Mouse (Mus musculus) frontal cortex, postnatal 10 days (tissue): ENCODE data around the gene Rpl27a.
A peak's percentile ranks its signal among the peaks of the same experiment; 100 is the strongest.

Experiments
- DNase-seq, 2 experiments: peaks; one replicate each; pipeline ENCODE4 v3.0.0; 2022; ENCODE audit warnings: low spot score in 2 of 2, mixed read lengths in 1 of 2

The Rpl27a gene

DNA sequence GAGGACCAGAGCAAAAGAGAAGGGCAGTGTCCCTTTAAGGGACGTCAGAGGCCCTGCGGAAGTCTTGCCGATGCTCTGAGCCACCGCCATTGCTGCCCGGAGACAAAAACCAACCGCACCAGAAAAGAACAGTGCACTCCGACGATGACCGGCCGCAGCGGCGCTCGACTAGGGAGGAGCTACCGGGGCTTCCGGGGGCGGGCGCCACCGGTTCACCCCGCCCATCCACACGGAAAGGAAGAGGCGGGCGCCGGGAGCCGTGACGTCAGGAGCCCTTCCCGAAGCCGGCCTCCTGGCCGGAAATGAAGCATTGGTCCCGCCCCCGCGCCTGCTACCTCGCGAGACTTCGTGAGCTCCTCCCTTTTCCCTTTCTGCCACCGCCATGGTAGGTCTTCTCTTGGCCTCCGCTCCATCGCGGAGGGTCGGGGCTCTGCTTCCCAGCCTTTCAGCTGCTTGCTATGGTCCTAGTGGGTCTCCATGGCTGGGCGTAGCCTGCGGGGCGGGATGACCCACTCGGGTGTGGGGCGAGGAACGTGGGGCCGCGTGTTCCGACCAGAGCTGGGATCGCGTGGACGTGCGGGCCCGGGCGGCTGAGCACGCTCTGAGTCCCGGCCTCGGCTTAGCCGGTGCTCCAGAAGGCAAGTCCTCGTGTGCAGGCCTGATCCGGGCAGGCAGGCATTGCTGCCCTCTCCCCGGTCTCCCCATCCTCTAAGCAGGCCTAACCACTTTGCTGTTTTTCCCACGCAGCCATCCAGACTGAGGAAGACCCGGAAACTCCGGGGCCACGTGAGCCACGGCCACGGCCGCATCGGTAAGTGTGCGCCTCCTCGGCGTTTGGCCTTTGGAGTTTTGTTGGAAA, at the start of gene Rpl27a:
Rpl27a (plus strand) TSS at position 310 of the 859 bp plus-strand sequence.
- DNase-seq, result peak; percentile 98

GRCm38 (mm10) chr7:109470700-109471099, 48.2 kb upstream of the Rpl27a start:
- no peak for DNase-seq

- no peak for DNase-seq
These were observed 41.0 kb upstream of the Rpl27a start for GRCm38 (mm10) chr7:109477926-109478325.

- peak in 1 of 2 experiments; percentile 14 for DNase-seq
These were observed 38.2 kb upstream of the Rpl27a start for GRCm38 (mm10) chr7:109480765-109481197.

DNA sequence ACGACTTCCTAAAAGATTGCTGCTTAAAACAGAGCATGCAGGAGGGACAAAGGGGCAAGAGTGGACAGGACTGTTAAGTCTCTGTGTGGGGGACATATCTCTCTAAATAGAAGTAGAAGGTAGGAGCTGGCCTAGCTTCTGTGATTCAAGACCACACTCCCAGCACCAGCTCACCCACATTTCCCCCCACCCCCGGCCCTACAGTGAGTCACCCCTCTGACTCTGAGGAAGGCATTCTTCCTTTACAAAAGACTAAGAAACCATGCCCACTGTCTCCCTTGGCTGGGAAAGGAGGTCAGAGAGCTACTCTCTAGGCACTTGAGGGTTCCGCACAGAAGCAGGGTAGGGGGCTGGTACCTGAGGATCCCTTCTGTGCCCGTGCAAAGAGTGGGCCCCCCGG, 34.7 kb upstream of the Rpl27a start:
- no peak for DNase-seq

DNA sequence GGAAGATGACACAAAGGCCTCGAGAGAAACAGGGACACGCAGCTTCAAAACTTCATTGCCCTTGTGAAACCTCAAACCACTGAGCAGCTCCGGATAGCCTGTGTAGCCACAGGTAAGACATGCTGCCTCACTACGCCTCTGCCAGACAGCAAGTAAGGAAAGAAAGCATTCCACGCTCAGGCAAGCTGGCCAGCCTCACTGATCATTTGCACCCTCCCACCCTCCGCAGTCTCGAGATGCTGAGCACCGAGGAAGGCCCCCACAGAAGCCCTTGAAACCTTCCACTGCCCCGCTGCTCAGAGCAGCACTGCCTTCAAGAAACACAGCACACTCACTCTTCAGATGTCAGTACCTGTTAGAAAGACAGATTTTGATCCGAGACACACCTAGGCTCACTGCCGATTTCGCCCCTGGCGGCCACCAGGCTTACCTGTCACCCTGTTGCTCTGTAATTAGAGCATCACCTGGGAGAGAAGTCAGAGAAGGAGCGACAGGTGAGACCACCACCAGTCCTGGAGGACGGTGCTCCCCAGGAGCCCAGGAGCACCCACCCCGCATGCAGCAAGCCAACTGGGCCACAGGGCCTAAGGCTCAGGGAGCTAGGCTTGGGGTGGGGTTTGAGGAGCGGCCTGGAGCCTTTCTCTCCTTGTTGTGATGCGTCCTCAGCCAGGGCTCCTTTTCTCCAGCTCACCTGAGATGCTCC, 26.2 kb upstream of the Rpl27a start:
- no peak for DNase-seq

DNA sequence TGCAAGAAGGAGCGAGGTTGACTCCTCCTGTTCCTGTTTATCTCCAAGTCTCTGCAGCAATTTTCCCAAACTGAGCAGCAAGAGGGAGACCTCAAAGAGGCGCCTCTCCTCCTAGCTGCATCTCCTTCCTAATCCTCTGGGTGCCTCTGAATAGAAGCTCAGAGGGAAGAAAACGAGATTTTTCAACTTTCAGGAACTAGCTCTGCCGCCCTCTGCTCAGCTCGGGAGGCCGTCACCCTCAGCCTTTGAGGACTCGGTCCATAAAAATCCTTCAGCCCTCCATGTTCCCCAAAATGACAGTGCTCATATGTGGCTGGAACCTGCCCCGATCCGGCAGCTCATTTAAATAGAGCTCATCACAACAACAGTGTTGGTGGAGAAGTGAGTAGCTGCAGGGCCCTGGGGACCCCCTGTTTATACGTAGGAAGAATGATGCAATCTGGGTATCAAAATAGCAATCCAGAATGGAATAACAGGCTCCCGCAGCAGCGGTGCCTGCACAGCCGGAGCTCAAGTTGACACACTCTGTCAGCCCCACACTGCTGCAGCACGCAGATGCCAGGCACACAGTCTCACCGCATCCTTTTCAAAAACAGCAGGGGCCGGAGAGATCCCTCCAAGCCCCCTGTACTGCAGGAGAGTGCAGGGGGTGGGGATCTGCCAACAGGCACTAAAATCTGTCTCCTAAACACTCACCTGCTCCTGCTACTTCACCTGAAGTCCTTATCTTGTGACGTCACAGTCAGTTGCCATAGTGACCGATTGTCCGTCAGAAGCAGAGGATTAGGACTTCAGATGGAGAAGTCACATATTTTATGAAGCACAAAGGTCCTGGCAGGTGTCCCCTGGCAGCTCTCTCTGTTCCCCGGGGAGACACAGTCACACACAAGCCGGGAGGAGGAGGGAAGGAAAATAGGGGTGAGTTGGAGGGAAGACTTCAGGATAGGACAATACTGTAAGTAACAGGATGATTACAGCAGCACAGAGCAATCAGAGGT, 25.3 kb upstream of the Rpl27a start:
- DNase-seq, result peak in 1 of 2 experiments; percentile 23

- no peak for DNase-seq
These were observed 21.4 kb upstream of the Rpl27a start for GRCm38 (mm10) chr7:109497507-109497906.

DNA sequence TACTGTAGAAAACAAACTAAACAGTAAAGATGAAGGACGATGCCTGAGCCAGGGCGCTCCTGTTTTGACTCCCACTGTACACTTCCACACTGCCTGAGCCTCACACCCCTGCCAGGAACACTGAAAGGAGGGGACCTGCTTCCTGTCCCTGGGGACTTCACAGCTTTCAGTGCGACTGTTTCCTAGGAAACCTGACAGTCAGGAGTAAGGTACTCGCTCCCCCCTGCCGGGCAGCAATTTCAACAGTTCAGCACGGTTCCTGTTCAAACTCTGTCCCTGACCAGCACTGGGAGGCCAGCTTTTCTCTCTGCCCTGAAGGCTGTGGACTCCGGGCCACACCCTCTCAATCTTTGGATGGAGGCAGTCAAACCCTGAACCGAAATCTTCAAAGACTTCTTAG, 11.8 kb upstream of the Rpl27a start:
- DNase-seq, result no peak

DNA sequence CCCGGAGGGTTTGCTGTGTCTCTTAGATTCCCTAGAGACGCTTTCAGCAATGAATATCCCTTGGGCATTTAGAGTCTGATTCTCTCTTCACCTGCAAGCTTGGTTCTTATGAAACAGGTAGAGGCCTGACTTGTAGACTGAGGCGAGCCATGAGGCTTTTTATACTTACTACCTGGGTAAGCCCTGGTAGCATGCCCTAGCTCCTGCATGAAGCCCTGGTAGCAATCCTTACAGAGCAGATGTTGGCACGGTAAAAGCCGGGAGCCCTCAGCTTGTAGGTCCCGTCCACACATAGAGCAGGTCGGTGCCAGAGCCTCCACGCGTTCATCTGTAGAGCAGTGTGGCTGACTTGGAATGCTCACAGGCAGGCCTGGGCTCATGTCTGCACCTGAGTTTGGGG, 11.4 kb upstream of the Rpl27a start:
- DNase-seq, result no peak

GRCm38 (mm10) chr7:109508034-109508433, 10.9 kb upstream of the Rpl27a start, which contains the start of gene Trim66:
TSS of gene Trim66 (minus strand) at chr7:109508134.
- DNase-seq, result no peak

DNA sequence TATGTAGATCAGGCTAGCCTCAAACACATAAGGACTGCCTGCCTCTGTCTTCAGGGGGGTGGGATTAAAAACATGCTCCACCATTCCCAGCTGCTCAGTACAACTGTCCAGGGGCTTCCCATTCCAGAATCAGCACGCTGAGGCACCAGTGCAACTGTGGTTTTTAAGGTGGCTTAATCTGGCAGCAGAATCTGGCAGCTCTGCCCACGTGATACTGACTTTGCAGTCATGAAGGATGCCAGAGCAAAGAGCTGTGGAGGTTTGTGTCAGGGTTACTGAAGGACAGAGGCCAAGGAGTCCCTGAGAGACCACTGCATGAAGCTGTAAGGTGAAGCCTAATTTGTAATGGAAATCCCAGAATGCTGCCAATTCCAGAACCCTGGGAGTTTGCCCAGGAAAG, 8.1 kb upstream of the Rpl27a start:
- no peak for DNase-seq

DNA sequence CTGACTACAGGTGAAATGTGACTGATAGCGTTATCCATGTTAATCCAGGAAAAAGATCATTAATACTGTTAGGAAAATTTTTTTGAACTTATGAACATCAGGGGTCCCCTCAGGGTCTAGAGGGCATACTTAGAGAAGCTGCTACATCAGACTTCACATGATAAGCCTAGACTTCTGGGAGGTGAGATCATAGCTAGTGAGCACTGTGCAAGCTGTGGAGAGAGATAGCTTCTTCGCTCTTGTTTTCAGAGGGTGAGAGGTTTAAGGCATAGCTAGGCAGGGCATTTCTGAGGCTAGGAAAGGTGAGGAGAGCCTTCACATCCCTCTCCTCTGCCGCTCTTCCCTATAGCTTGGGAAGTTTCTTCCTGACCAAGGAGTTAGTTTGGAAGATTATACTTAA, 7.1 kb upstream of the Rpl27a start:
- DNase-seq, result no peak

DNA sequence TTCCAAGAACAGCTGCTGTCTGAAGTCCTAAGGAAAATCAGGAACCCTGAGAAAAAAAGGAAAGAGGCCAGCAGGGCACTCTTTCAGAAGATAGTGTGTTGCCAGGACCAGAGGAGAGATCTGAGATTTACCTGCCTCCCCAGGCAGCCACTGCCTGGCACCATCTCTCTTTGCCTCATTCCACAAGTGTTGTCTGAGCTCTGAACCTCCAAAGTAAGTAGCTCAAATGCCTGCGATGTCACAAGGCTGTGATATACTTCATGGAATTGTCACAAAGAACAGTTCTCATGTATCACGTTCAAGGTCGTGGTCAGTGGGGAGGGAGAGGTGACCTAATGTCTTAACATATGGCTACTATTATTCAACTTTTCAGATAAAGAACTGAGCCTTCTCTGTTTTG, 2.4 kb upstream of the Rpl27a start:
- no peak for DNase-seq

DNA sequence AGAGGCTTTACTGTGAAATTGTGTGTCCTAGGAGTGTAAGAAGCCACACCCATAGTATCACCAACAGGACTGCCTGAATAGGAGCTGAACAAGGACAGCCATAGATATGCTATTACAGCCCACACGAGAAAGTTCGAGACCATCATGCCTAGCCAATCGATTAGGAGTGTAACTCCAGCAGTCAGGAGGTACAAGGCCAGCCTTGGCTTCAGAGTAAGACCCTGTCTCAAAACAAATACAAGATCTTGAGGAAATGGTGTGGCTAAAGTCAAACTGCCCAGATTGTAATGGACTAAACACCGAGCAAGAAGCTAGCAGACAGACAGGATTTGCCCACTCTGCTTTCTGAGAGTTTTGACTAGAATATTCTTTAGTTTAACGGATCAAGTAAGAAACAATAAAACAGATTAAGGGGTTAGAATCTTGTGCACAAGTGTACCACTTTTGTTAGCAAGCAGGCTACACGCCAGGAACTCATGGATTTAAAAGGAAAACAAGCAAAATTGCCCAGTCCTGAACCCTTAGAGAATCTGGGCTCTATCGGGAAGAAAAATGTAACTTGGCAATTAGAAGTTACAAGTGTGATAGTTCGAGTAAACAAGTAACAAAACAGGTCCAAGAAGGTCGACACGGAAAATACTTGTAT, 788 bp upstream of the Rpl27a start:
- DNase-seq, result no peak

DNA sequence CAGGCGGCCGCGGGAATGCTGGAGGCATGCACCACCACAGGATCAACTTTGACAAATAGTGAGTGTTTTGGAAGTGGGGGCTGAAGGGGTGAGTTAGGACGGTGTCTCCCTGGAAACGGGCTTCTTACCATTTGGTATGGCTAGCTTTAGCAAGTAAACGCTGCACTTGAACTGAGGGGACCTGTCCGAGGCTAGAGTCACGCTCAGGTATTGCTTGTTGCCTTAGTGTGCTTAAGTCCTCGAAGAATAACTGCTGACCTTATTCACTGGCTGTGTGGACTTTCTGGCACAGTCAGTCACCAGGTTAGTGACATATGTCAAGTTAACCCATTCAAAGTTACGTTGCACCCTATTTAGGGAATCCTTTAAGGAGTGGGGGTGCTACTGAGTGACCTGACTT, 989 bp downstream of the Rpl27a start:
- no peak for DNase-seq

GRCm38 (mm10) chr7:109522084-109522483, 3.1 kb downstream of the Rpl27a start:
- no peak for DNase-seq

DNA sequence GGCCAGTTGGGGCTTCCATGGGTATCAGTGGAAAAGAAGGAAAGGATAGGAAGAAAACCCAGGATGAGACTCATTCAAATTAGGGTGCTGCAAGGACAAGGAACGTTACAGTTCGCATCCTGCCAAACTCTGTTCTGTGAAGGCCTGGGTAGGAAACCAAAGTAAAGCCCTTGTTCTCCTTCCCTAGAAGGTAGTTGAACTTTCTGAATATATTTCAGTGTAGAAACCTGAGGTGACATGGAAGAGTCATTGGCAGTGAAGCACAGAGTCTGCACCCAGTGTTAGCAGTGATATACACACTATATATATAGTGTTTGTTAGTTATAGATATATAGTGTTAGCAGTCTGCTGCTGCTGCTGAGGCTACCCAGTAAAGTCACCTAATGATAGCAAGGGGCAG, 4.4 kb downstream of the Rpl27a start:
- DNase-seq, result no peak

DNA sequence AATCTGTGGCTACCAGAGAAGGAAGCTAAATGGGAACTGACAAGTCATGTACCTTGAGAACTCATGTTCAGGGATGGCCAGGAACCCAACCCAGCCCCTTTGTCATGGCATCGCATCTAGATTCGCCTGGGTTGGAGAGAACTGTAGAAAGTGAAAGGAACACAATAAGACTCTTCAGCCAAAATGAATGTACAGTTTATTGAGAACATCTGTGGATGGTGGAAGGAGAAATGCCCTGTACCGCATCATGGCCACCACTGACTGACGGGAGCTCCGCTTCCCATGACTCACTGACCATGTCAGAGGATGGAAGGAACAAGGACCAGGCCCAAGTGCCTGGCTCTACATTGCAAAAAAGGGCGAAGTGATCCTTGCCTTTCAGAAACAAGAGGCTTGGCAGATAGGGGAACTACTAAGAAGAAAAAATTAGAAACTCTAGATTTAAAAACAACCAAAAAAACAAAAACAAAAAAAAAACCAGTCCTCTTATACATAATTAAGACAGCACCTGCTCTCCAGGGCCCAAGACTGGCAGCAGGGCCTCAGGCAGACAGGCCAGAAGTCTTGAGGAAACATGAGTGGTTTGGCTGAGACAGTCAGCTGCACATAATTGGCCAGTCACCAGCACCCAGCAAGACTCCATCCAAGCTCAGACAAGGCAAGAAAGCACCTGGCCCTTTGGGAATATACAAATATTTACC, 4.9 kb downstream of the Rpl27a start:
- no peak for DNase-seq

DNA sequence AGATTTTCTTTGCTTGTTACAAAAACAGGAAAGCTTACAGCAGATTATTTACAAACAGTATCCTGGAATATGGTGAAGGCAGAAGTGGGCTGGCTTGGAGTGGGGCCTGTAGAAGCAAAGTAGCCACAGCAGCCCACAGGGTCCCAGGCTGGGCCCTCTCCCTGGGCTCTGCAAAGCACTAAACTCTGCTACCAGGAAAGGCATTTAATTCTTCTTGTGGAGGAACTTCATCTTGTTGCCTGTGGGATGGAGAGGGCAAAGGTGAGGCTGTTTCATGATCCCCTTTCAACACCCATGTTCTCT, 5.4 kb downstream of the Rpl27a start:
- no peak for DNase-seq

DNA sequence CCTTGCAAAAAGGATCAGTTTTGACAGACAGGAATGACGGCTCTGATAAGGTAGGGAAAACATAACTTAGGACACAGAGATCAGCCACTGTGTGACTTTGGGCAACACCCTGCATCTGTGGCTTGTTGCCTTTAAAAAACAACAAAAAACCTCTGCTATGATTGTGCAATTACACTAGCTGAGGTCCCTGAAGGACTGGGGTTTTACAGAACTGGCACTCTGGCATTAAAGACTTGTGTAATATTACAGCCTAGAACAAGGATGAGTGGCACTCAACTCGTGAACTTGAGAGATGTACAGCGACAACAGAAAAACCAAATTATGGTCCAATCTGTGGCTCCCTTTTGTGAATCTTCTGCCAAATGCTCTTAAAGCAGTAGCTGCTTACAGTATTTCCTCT, 5.8 kb downstream of the Rpl27a start:
- DNase-seq, result no peak
